Comparison of ENCODE assay signal across 23 mouse cellular contexts in genomic region chr6:146910801-146911200, GRCm38 (mm10). TPM values are rescaled to one million over a fixed set of nuclear protein-coding genes. Genes with fewer than 3 reads are reported as not detected.
A peak's percentile ranks its signal among the peaks of the same experiment; 100 is the strongest.
DNase-seq lines count a peak whose midpoint lies in the region.
"Had no signal": no experiment of that assay in that cellular context is flagged by ENCODE, and none has a peak within 500 bp of the region (broad histone marks: within the 10 kb centered on the region; RNA-seq: fewer than 3 reads in every experiment).

No protein-coding gene starts in this region.

- peak; percentile 68 for DNase-seq in heart, adult 11 months
- DNase-seq in heart, embryonic 10.5 days (ENCODE audit: low spot score), result no peak
- DNase-seq in 3134 (ENCODE audit: extremely low read depth, insufficient read length, low spot score), result peak; percentile 42
- peak; percentile 42 for DNase-seq in Muller cell, postnatal 12 days (ENCODE audit: inconsistent ontology term)
- peak; percentile 59 for DNase-seq in fibroblast of lung, adult 2 months (ENCODE audit: low read depth)
- no peak for DNase-seq in adrenal gland, postnatal 36 days
- no peak for DNase-seq in urinary bladder, postnatal 10 days (ENCODE audit: low spot score)
- DNase-seq: adrenal gland, adult 2 months; adrenal gland, postnatal 14 days; cerebellum, adult 18-20 months; cerebellum, adult 9-10 months; cerebellum, postnatal 14 days; gastrocnemius, postnatal 10 days; gastrocnemius, postnatal 36 days; heart, adult 18-20 months; kidney, adult 11 months had no signal

- H3K4me3 ChIP-seq in heart, embryonic 10.5 days, result no peak overlapping the region
- H3K4me3 ChIP-seq: forebrain, embryonic 12.5 days; forebrain, embryonic 15.5 days; hindbrain, embryonic 10.5 days; hindbrain, embryonic 13.5 days; intestine, embryonic 15.5 days had no signal

- no peak overlapping the region for H3K27ac ChIP-seq in heart, embryonic 10.5 days
- H3K27ac ChIP-seq: forebrain, embryonic 12.5 days; forebrain, embryonic 15.5 days; hindbrain, embryonic 10.5 days; hindbrain, embryonic 13.5 days; intestine, embryonic 15.5 days had no signal

- H3K4me1 ChIP-seq in heart, embryonic 10.5 days, result peaks cover 65% of the 10 kb centered on the region
- H3K4me1 ChIP-seq: forebrain, embryonic 15.5 days had no signal

- 82% methylated on average over 2 of the region's 2 CpGs for WGBS in heart, embryonic 10.5 days

- no peaks in the 10 kb centered on the region for H3K9me3 ChIP-seq in heart, embryonic 10.5 days
- H3K9me3 ChIP-seq: forebrain, embryonic 12.5 days; forebrain, embryonic 15.5 days; hindbrain, embryonic 10.5 days; hindbrain, embryonic 13.5 days; intestine, embryonic 15.5 days had no signal

- no peaks in the 10 kb centered on the region for H3K27me3 ChIP-seq in heart, embryonic 10.5 days (ENCODE audit: insufficient read depth, poor library complexity, severe bottlenecking)
- H3K27me3 ChIP-seq: forebrain, embryonic 12.5 days; forebrain, embryonic 15.5 days; hindbrain, embryonic 13.5 days; intestine, embryonic 15.5 days had no signal

- H3K36me3 ChIP-seq in heart, embryonic 10.5 days, result no peaks in the 10 kb centered on the region
- H3K36me3 ChIP-seq: forebrain, embryonic 12.5 days; forebrain, embryonic 15.5 days; hindbrain, embryonic 10.5 days; hindbrain, embryonic 13.5 days; intestine, embryonic 15.5 days had no signal

RNA-seq across cellular contexts. Expression of gene Ppfibp1, which starts 22.5 kb away (rescaled TPM):
- 67.3 and 88.3 TPM in 2 replicates for polyA plus RNA-seq in heart, embryonic 10.5 days (2016; fragmentation: Nextera tagmentation; extraction: Ambion mirVana)
- 100 to 1,000 TPM in 1 of 2 experiments, 10 to 100 TPM in 1; 97.4 to 115 TPM for total RNA-seq in adrenal gland, postnatal 36 days (2021)

RNA-seq across cellular contexts. Expression of gene 1700034J05Rik, which starts 43.4 kb away (rescaled TPM):
- polyA plus RNA-seq in heart, embryonic 10.5 days (2016; fragmentation: Nextera tagmentation; extraction: Ambion mirVana), result 0.22 and 0.33 TPM in 2 replicates
- total RNA-seq in adrenal gland, postnatal 36 days (2021), result not detected
- total RNA-seq: adrenal gland, adult 2 months; adrenal gland, postnatal 14 days; gastrocnemius, postnatal 10 days; gastrocnemius, postnatal 36 days; heart, adult 18-20 months; heart, postnatal 25 days had no signal
- polyA plus RNA-seq: adrenal gland, adult 2 months; embryonic facial prominence, embryonic 11.5 days; forebrain, embryonic 12.5 days; forebrain, embryonic 15.5 days; hindbrain, embryonic 13.5 days had no signal

Comparison
In these comparisons a context has a peak if more than half of its experiments do, and no peak if none do; other contexts are left out.
1. DNase-seq: peak in heart, adult 11 months (single experiment), 3134 (single experiment), Muller cell, postnatal 12 days (single experiment) and fibroblast of lung, adult 2 months (single experiment); none in heart, embryonic 10.5 days (single experiment), adrenal gland, postnatal 36 days (0 of 2) and urinary bladder, postnatal 10 days (single experiment).